ENCODE assay signal across 22 mouse cellular contexts in genomic region chr14:123595265-123595664, GRCm38 (mm10). TPM values are rescaled to one million over a fixed set of nuclear protein-coding genes. Genes with fewer than 3 reads are reported as not detected.
DNase-seq lines count a peak whose midpoint lies in the region; ATAC-seq lines count a peak whose summit lies in the region.
"Had no signal": no experiment of that assay in that cellular context is flagged by ENCODE, and none has a peak within 500 bp of the region (broad histone marks: within the 10 kb centered on the region; RNA-seq: fewer than 3 reads in every experiment).

No protein-coding gene starts in this region.

- H3K4me2 ChIP-seq in neural tube, embryonic 12.5 days (replicated peaks): no peak overlapping the region
- no peak overlapping the region for H3K4me2 ChIP-seq in neural tube, embryonic 13.5 days
- H3K4me2 ChIP-seq: embryonic facial prominence, embryonic 15.5 days; heart, embryonic 13.5 days had no signal

- H3K4me1 ChIP-seq in neural tube, embryonic 12.5 days: no peaks in the 10 kb centered on the region
- H3K4me1 ChIP-seq in neural tube, embryonic 13.5 days (replicated peaks): 0 out of 2 replicates have a peak, but pooled peaks cover 4% of the 10 kb centered on the region
- H3K4me1 ChIP-seq: embryonic facial prominence, embryonic 15.5 days; forebrain, embryonic 10.5 days; heart, embryonic 13.5 days had no signal

- H3K9me3 ChIP-seq in neural tube, embryonic 12.5 days: no peaks in the 10 kb centered on the region
- no peaks in the 10 kb centered on the region for H3K9me3 ChIP-seq in neural tube, embryonic 13.5 days
- H3K9me3 ChIP-seq: embryonic facial prominence, embryonic 15.5 days; forebrain, embryonic 10.5 days; G1E; heart, embryonic 13.5 days had no signal

- DNase-seq in adrenal gland, postnatal 14 days: peak; percentile 6
- DNase-seq in adrenal gland, postnatal 4 days (ENCODE audit: low spot score in 2 of 2): no peak
- no peak for DNase-seq in neural tube, embryonic 10.5 days (ENCODE audit: extremely low spot score, low spot score)
- no peak for DNase-seq in urinary bladder, postnatal 25 days (ENCODE audit: low spot score)
- no peak for DNase-seq in embryo, embryonic 10 days (ENCODE audit: low spot score)
- DNase-seq: adrenal gland, postnatal 10 days; B cell, adult 2 months; cerebellum, adult 18-20 months; cerebellum, postnatal 10 days; embryo, embryonic 11 days; gastrocnemius, postnatal 36 days; heart, adult 11 months; heart, postnatal 36 days had no signal

- 69% methylated on average over 3 of the region's 3 CpGs for WGBS in neural tube, embryonic 12.5 days
- 64% methylated on average over 3 of the region's 3 CpGs for WGBS in neural tube, embryonic 13.5 days

- peak; percentile 76 for ATAC-seq in neural tube, embryonic 12.5 days (ENCODE audit: low FRiP score, low read depth)
- peak; percentile 36; the same call in 1 of the 2 replicates for ATAC-seq in neural tube, embryonic 13.5 days (ENCODE audit: low read depth)
- ATAC-seq: CD4-positive, CD25-positive, alpha-beta regulatory T cell, adult 4 months; forebrain, embryonic 14.5 days had no signal

- no peaks in the 10 kb centered on the region for H3K36me3 ChIP-seq in neural tube, embryonic 12.5 days
- no peaks in the 10 kb centered on the region for H3K36me3 ChIP-seq in neural tube, embryonic 13.5 days
- H3K36me3 ChIP-seq: embryonic facial prominence, embryonic 15.5 days; forebrain, embryonic 10.5 days; G1E; heart, embryonic 13.5 days had no signal

- no peak overlapping the region for H3K9ac ChIP-seq in neural tube, embryonic 12.5 days
- no peak overlapping the region for H3K9ac ChIP-seq in neural tube, embryonic 13.5 days
- H3K9ac ChIP-seq: embryonic facial prominence, embryonic 15.5 days; heart, embryonic 13.5 days had no signal

- no peak overlapping the region for H3K4me3 ChIP-seq in neural tube, embryonic 12.5 days
- no peak overlapping the region for H3K4me3 ChIP-seq in neural tube, embryonic 13.5 days
- H3K4me3 ChIP-seq: embryonic facial prominence, embryonic 15.5 days; erythroblast, embryonic 14.5 days; forebrain, embryonic 10.5 days; heart, embryonic 13.5 days had no signal

- H3K27me3 ChIP-seq in neural tube, embryonic 12.5 days (replicated peaks): no peaks in the 10 kb centered on the region
- no peaks in the 10 kb centered on the region for H3K27me3 ChIP-seq in neural tube, embryonic 13.5 days
- H3K27me3 ChIP-seq: embryonic facial prominence, embryonic 15.5 days; heart, embryonic 13.5 days had no signal

- H3K27ac ChIP-seq in neural tube, embryonic 12.5 days: no peak overlapping the region
- H3K27ac ChIP-seq in neural tube, embryonic 13.5 days (replicated peaks): no peak overlapping the region
- H3K27ac ChIP-seq: embryonic facial prominence, embryonic 15.5 days; forebrain, embryonic 10.5 days; heart, embryonic 13.5 days had no signal

RNA-seq across cellular contexts. Expression of gene Nalcn, which starts 31.7 kb away (rescaled TPM):
- total RNA-seq in adrenal gland, postnatal 14 days (2021): 4.9 and 5.1 TPM in 2 replicates
- 1 to 10 TPM; 7.6 to 8.8 TPM for total RNA-seq in adrenal gland, postnatal 4 days (2021)
- 4.4 and 4.5 TPM in 2 replicates for polyA plus RNA-seq in neural tube, embryonic 12.5 days (2016; fragmentation: Nextera tagmentation; extraction: Ambion mirVana)
- 6.1 and 6.9 TPM in 2 replicates for polyA plus RNA-seq in neural tube, embryonic 13.5 days (2015; fragmentation: Nextera tagmentation; extraction: Ambion mirVana)
- polyA plus RNA-seq: CD4-positive, CD25-positive, alpha-beta regulatory T cell, adult 4 months; erythroblast, embryonic 14.5 days; G1E had no signal
